Mouse (Mus musculus) megakaryocyte progenitor cell, adult 5-6 weeks (primary cell): ENCODE results near the gene Siglece. TPM values are rescaled to one million over a fixed set of nuclear protein-coding genes. Genes with fewer than 3 reads are reported as not detected.
A peak's percentile ranks its signal among the peaks of the same experiment; 100 is the strongest.
"Not testable (repeated sequence)": the region's sequence is repeated elsewhere in the genome, so short reads cannot be mapped to it uniquely, and the experiment has no call there.

Source experiments
- ATAC-seq: replicated peaks from 2 replicates; pipeline ENCODE4 v1.8.0; 2016; ENCODE audit warnings: mild to moderate bottlenecking, moderate TSS enrichment, inconsistent platforms; ENCODE audit not compliant: poor library complexity
- total RNA-seq, 2 experiments: library from RNA; stranded (forward) in 1 of 2; stranded (reverse) in 1 of 2; fragments of 157-497, 149-512 nt in 1 of 2; fragments of 200-1000 nt in 1 of 2; gene quantifications; 2 replicates each; pipeline versions ENCODE4 v1.2.3 to v1.2.4; 2015 to 2017

Gene Siglece
- total RNA-seq (2015) (7.2 and 13.1 TPM in 2 replicates), total RNA-seq (2017) (7.2 and 8.9 TPM in 2 replicates)

GRCm38 (mm10) chr7:43660002-43660401, at the start of gene Siglece:
Gene Siglece (minus strand): TSS chr7:43660161.
- ATAC-seq = peak; percentile 63

GRCm38 (mm10) chr7:43690118-43690517, 30.2 kb upstream of the Siglece start, which contains the start of gene Klk14:
Gene Klk14 (plus strand): TSS chr7:43690418.
- ATAC-seq = no peak

DNA sequence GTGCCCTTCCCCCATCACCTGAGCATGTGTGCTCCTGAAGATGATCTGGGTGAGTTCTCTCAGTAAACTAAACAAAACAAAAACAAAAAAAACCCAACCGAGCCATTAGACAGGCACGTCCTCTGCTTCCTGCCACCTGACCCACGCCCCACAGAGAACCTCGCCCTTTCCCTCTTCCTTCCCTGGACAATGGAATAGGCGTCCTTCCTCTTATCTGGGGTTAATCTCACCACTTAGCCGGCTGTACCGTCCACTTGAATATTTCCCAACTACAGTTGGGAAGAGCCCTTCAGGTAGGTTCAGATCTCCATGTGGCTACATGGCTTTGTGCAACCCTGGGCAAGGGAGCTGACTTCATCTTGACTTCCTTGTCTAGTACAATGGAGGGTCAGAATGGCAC, 25.1 kb upstream of the Siglece start:
- ATAC-seq = no peak

DNA sequence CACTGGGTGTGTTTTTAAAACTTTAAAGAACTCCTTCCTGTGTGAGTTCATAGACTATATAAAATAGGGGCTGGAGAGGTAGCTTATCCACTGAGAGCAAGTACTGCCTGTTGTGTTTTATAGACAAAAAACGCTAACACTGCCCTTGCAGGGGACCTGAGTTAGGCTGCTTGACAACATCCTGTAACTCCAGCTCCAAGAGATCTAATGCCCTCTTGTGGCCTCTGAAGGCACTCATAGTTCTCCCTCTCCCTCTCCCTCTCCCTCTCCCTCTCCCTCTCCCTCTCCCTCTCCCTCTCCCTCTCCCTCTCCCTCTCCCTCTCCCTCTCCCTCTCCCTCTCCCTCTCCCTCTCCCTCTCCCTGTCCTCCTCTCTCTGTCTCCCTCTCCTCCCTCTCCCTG, 22.6 kb upstream of the Siglece start:
- ATAC-seq = peak; percentile 52; the same call in 1 of the 2 replicates

DNA sequence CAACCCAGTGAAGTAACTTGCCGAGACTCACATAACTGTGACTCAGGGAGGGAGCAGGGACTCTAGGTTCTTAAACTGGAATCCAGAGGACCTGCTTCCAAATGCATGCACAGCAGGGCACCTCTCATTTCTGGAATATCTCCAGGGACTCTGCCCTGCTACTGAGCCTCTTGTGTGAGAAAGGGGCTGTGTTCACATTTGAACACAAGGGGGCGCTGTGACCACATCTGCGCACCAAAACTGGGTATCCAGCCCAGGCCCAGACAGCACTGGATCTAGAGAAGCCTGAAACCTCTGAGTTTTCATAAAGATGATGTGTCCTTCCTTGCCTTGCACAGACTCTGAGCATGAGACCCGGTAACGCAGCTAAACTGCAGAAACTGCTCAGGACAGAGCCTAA, 21.0 kb upstream of the Siglece start:
- ATAC-seq = peak; percentile 82

DNA sequence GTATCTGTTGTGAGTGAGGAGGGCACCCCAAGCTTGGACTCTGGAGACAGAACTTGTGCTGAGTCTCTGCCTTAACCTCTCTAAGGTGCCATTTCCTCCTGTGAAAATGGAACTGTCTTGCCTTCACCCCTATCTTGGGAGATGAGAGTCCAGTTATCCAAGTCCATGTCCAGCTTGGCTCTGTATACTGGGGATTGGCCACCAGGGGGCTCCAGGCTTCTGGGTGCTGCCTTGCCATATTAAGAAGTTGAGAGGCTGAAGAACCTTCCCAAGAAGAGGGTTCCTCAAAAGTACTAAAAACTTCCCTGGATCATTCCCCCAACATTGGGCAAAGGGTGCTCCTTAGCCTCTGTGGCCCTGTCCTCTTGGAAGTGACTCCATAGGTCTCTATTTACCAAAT, 18.6 kb upstream of the Siglece start:
- ATAC-seq = peak; percentile 50; the same call in 1 of the 2 replicates

- ATAC-seq = no peak
Measured at GRCm38 (mm10) chr7:43675091-43675490, 15.1 kb upstream of the Siglece start.

- ATAC-seq = no peak
Measured at GRCm38 (mm10) chr7:43672581-43673260, 12.8 kb upstream of the Siglece start.

- ATAC-seq = peak; percentile 89
Measured at GRCm38 (mm10) chr7:43671809-43672580, 12.0 kb upstream of the Siglece start, which contains the start of gene Ctu1. Gene Ctu1 (plus strand): TSS chr7:43672016.

- no peak for ATAC-seq
Measured at GRCm38 (mm10) chr7:43671064-43671808, 11.3 kb upstream of the Siglece start.

DNA sequence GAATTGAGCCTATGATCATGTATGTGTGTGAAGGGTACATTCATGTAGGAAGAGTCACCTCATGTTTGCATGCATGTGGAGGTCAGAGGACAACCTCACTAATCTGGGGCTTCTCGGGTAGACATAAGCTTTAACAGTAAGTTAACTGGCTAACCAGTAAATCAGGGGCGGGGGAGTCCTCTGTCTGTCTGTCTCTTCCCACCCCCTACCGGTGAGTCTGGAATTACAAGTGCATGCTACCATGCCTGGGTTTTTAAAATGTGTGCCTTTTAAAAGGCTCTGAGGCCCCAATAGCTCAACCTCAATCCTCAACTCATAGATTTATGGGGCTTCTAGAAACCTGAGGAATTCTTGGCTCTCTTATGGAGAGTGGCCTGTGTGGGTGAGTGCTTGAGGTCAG, 8.6 kb upstream of the Siglece start:
- ATAC-seq = peak; percentile 32

GRCm38 (mm10) chr7:43667221-43667620, 7.3 kb upstream of the Siglece start:
- not testable (repeated sequence) for ATAC-seq

DNA sequence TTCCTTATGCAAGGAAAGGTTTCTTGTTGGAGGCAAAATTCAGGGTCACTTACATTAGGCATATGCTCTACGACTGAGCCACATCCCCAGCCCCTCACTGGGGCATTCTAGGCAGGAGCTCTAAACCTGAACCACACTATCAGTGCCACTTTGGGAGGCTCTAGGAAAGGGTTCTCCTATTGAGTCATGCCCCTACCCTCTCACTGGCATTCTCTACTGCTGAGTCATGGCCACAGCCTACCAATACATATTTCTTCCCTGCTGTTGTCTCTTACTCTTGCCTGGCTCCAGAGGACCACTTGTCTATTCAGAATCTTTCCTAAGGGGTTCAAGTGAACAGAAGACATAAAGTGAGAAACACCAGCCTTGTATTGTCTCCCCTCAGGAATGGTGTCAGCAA, 2.8 kb upstream of the Siglece start:
- ATAC-seq = peak; percentile 56

- ATAC-seq = peak; percentile 43
Measured at GRCm38 (mm10) chr7:43656232-43656631, 3.7 kb downstream of the Siglece start.

DNA sequence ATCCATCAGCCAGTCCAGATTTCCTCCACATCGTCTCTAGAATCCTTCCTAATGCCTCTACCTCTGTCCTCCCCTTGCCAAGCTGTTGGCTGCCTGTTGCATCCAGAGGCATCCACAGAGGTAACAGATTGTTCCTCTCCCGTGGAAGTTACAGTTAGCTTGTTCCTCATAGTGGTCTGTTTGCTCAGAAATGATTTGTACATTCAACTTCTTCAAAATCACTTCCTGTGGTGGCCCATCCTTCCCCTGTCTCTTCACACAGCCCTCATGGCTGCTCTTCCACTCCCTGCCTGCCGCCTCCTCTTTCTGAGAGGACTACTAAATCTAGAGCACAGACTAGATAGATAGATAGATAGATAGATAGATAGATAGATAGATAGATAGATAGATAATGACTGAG, 5.4 kb downstream of the Siglece start:
- ATAC-seq = peak; percentile 89

DNA sequence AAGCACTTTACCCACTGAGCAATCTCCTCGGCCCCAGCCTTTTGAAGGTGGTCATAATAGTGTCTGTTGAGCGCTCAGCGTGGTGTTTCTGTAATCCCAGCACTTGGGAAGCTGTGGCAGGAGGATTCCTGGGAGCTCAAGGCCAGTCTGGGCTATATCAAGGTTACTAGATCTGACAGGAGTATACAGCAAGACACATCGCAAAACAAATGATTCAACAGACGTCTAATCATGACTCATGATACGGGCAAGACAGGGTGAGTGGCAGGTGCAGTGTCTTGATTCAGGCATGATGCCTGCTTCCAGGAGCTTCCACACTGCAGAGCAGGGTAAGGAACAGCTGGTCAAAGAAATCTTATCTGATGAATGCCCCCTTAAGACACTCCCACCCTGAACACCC, 7.3 kb downstream of the Siglece start:
- no peak for ATAC-seq

DNA sequence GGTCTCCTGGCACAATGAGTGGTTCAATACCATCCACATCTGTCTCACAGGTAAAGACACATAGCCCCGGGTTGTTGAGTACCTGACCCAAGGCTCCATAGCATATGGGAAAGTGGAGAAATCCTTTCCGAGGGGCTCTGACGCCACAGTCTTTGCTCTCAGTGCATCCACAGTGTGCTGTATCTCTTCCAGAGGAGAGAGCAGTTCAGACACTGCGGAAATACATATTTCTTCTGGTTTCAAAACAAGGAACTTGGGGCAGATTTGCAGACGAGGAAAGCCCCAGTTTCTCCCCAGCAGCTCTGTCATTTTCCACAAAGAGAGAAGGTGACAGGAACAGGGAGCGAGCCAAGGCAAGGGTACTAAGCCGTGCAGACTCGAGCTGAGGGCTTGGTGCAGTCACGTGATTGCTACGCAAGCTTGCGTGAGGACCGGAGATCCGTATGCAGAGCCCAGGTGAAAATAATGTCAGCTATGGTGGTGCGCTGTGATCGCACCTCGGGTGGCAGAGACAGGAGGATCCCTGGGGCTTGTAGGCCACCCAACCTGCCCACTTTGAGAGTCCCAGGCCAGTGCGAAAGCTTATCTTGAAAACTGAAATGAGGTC, 16.8 kb downstream of the Siglece start:
- ATAC-seq = peak; percentile 53

- ATAC-seq = peak; percentile 91
Measured at GRCm38 (mm10) chr7:43642587-43642986, 17.4 kb downstream of the Siglece start.

- ATAC-seq = peak; percentile 71
Measured at GRCm38 (mm10) chr7:43637118-43637517, 22.8 kb downstream of the Siglece start.

DNA sequence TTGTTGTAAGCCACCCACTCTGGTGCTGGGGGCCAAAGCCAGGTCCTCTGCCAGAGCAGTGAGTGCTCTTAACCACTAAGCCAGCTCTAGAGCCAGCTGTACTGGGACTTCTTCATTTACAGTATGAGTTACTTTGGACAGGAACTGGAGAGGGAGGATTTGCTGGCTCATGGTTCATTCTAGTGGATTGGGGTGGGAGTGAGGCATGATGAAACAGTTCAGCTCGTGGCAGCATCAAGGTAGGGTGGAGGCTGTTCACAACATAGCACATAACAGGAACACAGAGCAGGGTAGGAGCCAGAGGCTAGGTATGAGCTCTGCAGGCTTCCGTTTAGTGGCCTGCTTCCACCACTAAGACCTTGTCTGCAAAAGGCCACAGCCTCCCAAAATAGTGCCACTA, 23.8 kb downstream of the Siglece start:
- ATAC-seq = peak; percentile 93

DNA sequence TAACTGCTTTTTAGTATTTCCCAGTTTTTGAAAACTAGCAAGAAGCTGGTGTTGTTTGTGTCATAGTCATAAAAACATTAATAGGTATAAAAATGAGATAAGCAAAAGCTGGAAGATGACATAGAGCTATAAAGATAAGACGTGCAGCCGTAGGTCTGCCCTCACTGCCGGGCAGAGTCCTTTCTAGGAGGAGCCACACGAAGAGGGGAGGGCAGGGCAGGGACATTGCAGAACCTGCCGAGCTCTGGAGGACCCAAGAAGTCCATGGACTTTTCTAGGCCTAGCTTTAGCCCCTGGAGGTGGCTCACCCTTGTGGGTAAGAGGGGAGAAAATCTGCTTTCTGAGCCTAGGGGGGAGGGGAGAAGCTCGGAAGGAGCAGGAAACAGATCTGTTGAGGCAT, 25.5 kb downstream of the Siglece start, which contains the start of gene Ceacam18:
Gene Ceacam18, plus strand, starts transcription at position 208 of the 400 bp plus-strand sequence.
- no peak for ATAC-seq
